Mouse (Mus musculus) kidney, adult 2 months (tissue): ENCODE results near the gene Atp8a1.

Experiments used
- CTCF ChIP-seq: fragments of 200-500 bp; conservative IDR thresholded peaks from 2 replicates; pipeline ENCODE4 v1.5.1; 2011; ENCODE audit warnings: low read depth, mild to moderate bottlenecking, control low read depth, low read length, moderate library complexity, mixed read lengths; ENCODE audit not compliant: insufficient read depth, insufficient read length
- POLR2A ChIP-seq: fragments of 200-500 bp; IDR thresholded peaks from one replicate; pipeline ENCODE4 v1.6.1; 2011; ENCODE audit warnings: low read depth, low read length, control low read depth

GRCm38 (mm10) chr5:67607804-67608673 lies 239.2 kb downstream of the Atp8a1 start, which contains the start of gene Shisa3:
- no peak for TF ChIP-seq CTCF
- TF ChIP-seq POLR2A: no peak
